Mouse (Mus musculus) ovary, adult 18-20 months (tissue): ENCODE measurements around the gene Lrrc46.

ENCODE experiments used
- DNase-seq: peaks from one replicate; pipeline ENCODE4 v3.0.0; 2022; ENCODE audit warnings: low spot score, mixed read lengths

Lrrc46 gene

GRCm38 (mm10) chr11:97049492-97050085 is 8.4 kb upstream of the Lrrc46 start:
- no peak for DNase-seq

DNA sequence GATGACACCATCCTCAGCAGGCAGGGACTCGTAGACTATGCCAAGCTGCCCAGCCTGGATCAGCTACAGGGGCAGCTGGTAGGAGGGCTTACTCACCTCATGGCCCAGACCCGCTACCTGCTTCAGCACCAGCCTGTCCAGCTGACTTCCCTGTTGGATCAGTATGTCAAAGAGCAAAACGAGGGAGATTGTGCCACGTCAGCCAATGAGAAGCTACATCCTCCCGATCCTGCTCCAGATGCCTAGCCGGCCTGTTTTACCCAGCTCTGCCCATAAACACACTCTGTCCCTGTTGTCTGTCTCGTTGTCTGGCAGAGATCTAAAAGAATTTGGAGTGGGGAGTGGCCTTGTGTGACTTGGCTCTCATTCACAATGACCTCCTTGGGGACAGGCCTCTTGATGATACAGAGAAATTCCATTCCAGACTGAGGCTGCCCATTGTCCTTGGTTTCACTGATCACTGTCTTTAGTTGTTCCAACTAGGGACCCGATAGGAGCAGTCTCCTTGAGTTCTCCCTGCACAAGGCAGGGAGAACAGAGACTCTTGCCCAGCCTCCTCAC is 7.0 kb upstream of the Lrrc46 start:
- DNase-seq: peak; percentile 62

DNA sequence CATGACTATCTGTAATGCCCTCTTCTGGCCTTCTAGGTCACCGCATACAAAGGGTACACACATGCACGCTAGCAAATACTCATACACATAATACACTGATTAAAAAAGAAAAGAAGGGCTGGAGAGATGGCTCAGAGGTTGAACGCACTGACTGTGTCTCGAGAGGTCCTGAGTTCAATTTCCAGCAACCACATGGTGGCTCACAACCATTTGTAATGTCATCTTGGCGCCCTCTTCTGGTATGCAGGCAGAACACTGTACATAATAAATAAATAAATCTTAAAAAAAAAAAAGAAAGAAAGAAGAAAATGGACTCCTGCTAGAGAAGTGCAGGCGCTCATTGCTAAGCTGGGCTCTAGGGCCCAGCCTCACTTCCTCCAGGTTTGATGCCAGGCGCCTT is 4.7 kb upstream of the Lrrc46 start:
- no peak for DNase-seq

GRCm38 (mm10) chr11:97044902-97045301 is 3.7 kb upstream of the Lrrc46 start:
- no peak for DNase-seq

GRCm38 (mm10) chr11:97040301-97041021 is 746 bp downstream of the Lrrc46 start:
- DNase-seq: no peak

DNA sequence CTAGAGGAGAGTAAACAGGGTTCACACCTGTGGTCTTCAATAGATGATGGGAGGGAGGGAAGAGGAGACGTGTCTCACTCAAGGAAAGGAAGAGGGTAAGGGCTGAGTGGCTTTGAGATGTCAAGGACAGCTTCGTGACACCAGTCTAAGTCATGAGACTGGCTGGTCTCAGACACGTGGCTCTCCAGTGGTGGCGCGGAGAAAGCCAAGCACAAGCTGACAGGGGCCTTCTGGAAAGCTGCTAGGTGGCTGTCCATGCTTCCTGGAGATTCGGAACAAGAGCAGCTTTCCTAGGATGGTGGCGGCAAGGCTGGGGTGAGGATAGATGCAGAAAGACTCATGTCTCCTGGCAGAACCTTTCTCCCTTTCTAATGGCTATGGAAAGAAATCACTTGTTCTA is 2.3 kb downstream of the Lrrc46 start:
- no peak for DNase-seq

DNA sequence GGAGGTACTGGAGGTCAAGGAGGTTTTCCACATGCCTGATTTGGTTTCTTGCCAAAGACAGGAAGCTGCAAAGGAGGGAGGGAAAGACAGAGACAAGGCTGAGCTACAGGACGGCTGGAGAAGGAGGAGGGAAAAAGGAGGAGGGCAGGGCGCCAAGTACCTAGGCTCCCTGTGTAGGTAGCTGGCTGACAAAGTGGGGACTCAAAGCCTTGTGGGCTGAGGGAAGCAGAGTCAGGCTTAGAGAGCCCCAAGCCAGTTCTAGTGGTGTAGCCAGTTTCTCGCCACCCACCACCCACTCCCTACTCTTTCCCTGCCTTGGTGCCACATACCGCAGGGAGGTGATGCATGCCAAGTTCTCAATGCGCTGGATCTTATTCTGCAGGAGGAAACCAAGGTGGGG is 5.1 kb downstream of the Lrrc46 start:
- no peak for DNase-seq

- DNase-seq: no peak
Observed at GRCm38 (mm10) chr11:97033781-97034180, 7.4 kb downstream of the Lrrc46 start.

GRCm38 (mm10) chr11:97032499-97032898 is 8.7 kb downstream of the Lrrc46 start:
- no peak for DNase-seq

DNA sequence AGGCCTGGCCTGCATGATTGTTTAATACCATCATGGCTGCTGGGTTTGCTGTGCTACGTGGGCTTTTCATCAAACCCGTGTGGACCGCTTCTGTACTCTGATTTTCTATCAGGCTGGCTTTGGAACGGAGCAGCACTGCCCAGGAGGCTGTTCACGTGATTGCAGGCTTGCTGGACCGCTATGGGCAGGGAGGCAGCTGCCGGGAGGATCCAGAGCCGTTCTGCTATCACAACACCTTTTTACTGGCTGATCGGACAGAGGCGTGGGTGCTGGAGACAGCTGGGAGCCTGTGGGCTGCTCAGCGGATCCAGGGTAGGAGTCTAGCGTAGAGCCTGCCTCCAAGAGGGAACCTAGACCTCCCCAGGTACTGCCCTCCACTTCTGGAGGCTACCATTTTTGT is 9.2 kb downstream of the Lrrc46 start:
- no peak for DNase-seq

DNA sequence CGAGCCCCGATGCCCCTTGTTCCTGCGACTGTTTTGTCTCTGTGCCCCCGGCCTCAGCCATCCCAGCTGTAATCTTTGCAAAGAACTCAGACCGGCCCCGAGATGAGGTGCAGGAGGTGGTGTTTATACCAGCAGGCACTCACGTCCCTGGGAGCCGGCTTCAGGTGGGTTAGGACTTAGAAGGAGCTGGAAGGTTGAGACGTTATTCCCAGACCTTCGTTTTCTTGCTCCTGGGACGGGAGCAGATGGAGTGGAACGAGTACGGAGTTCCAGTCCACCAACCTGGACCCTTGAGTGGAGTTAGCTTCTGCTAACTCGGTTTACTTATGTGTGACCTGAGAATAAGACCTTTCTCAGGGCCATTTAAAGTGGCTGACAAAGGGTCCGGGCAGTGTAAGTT is 10.8 kb downstream of the Lrrc46 start:
- DNase-seq: no peak

GRCm38 (mm10) chr11:97029686-97030417 is 11.4 kb downstream of the Lrrc46 start, which contains the start of gene Scrn2:
Gene Scrn2 (plus strand): TSS chr11:97029938.
- DNase-seq: peak; percentile 59

DNA sequence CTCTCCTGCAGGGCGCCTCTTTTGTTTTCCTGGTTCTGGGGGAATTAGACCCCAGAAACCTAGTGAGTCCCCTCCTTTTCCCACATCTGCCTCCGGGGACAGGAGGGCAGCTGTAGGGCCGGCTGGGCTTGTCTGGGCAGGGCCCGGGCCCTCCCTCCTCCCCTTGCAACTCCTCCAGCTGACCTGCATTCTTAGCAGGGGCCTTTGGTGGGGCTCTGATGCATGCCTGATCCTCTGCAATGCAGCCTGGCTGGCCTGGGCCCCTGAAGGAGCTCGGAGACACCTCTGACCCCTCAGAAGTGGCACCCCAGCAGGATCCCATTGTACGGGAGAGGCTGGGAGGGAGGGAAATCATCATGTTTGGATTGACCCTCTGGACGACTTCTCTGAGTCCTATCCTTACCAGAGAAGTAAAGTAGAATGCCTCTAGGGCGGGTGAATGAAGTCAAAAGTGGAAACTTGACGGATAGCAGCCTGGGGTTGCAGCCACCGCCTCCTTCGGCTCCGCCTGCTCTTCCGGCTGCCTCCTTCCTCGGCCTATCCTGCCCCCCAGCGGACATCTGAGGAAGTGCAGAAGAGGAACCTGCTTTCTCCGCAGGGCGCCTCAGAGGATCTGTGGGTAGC is 15.4 kb downstream of the Lrrc46 start:
- peak; percentile 70 for DNase-seq

GRCm38 (mm10) chr11:97024977-97025376 is 16.2 kb downstream of the Lrrc46 start:
- no peak for DNase-seq

GRCm38 (mm10) chr11:97021873-97022484 is 19.2 kb downstream of the Lrrc46 start:
- peak; percentile 35 for DNase-seq

- DNase-seq: no peak
Observed at GRCm38 (mm10) chr11:97021121-97021765, 20.0 kb downstream of the Lrrc46 start.

DNA sequence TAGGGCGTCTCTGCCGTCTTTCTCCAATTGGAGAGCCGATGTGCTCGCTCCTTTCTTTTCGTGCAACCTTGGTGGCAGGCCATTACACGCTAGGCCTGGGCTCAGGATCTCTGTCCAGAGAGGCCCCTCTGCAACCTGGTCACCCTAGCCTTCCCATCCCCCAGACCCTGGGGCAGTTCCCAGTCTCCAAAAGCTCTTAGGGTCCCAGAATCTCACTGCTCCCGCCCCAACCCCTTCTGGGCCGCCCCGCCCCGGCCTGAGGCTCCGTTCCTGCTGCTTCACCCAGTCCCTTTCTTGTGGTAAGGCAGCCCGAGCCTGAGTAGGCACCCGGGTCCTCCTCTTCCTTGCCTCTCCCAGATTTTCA is 21.9 kb downstream of the Lrrc46 start:
- DNase-seq: no peak

- DNase-seq: no peak
Observed at GRCm38 (mm10) chr11:97018583-97019344, 22.4 kb downstream of the Lrrc46 start.

GRCm38 (mm10) chr11:97017696-97018582 is 23.3 kb downstream of the Lrrc46 start:
- no peak for DNase-seq
